Mouse (Mus musculus) myocyte (in vitro differentiated cells): ENCODE data around the gene Pald1.

Source experiments
- MAX ChIP-seq: IDR thresholded peaks from one replicate; pipeline ENCODE4 v1.6.1; 2011; ENCODE audit warnings: low read depth, mild to moderate bottlenecking, control low read depth
- MYOG ChIP-seq, 3 experiments: IDR thresholded peaks; one replicate each; pipeline ENCODE4 v1.6.1; 2011; ENCODE audit warnings: control low read depth in 2 of 3, low read depth in 2 of 3, mild to moderate bottlenecking in 2 of 3; ENCODE audit not compliant: insufficient read length in 2 of 3, control insufficient read depth in 1 of 3, insufficient read depth in 1 of 3
- POLR2A ChIP-seq: IDR thresholded peaks from one replicate; pipeline ENCODE4 v1.6.1; 2011; ENCODE audit warnings: low read depth, mild to moderate bottlenecking, control low read depth, moderate library complexity; ENCODE audit not compliant: insufficient read length
- REST ChIP-seq: IDR thresholded peaks from one replicate; pipeline ENCODE4 v1.6.1; 2011; ENCODE audit warnings: mild to moderate bottlenecking, control low read depth, moderate library complexity; ENCODE audit not compliant: insufficient read depth, insufficient read length
- USF1 ChIP-seq: IDR thresholded peaks from one replicate; pipeline ENCODE4 v1.6.1; 2011; ENCODE audit warnings: low read depth, mild to moderate bottlenecking, control low read depth, moderate library complexity

DNA sequence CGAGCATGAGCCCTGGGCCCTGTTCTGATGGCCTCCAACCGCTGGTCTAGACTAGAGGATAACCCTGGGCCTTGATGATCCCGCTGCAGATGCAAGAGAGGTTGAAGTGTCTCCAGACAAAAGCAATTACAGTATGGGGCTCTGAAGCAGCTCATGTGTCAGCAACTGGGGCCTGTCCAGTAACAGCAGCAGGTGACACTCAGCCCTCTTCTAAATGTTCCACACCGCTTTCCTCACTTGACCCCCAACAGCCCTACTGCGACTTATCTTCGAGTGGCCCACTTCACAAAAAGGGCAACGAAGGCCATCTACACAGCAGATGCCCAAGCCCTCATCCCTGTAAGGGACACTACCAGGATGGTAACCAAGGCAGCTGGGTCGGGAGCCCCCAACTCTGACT is 38.2 kb downstream of the Pald1 start:
- TF ChIP-seq POLR2A (no peak), REST (no peak), USF1 (no peak), MYOG (IDR thresholded peaks at IDR 0.05; ENCODE audit: control insufficient read depth in 1 of 3, insufficient read depth in 1 of 3, insufficient read length in 2 of 3, low read depth in 2 of 3) (peak in 1 of 3 experiments; percentile 2), MAX (no peak)
